Mouse (Mus musculus) retina, postnatal 7 days (tissue): ENCODE measurements around the gene Il27ra.
"Not testable (repeated sequence)": the region's sequence is repeated elsewhere in the genome, so short reads cannot be mapped to it uniquely, and the experiment has no call there.

ENCODE experiments used
- DNase-seq: peaks from one replicate; pipeline ENCODE4 v3.0.0-alpha.2; 2012; ENCODE audit warnings: low read depth, low spot score

The Il27ra gene

DNA sequence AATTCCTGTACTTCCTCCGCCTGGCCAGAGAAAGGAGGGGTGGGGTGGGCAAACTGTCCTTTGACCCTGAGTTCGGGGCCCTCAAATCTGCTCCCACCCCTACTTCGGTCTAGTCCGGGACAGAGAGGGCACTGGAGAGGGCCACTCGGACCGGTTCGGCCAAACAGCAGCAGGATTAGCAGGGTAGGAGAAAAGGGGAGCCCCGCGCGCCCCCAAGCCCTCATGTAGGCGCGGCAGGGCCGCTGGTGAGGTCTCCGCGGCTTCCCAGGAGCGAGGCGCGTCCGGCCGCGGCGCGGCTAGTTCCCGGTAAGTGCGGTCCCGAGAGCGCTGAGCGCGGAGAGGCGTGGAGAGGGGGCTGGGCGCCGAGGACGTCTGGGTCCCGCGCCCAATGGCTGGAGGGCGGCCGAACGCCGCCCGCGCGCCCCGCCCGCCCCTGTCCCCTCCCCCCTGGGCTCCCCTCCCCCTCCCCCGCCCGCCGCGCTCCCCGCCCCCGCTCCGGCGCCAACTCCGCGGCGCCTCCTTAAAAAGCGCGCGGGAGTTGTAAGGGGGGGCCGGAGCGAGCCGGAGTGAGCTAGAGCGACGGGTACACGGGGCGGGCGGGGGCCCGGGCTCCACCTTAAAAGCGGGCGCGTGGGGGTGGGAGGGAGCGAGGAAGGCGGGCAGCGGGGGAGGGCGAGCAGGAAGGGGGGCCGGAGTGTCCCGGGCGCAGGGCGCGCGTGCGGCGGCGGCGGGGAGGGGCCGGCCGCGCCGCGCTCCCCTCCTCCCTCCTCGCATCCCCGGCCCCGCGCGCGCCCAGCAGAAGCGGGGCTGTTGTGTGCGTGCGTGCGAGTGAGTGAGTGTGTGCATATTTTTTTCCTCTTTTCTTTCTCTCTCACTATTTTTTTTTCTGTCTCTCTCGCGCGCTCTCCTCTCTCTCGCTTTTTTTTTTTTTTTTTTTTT is 45.6 kb downstream of the Il27ra start:
- DNase-seq, result peak; percentile 65

DNA sequence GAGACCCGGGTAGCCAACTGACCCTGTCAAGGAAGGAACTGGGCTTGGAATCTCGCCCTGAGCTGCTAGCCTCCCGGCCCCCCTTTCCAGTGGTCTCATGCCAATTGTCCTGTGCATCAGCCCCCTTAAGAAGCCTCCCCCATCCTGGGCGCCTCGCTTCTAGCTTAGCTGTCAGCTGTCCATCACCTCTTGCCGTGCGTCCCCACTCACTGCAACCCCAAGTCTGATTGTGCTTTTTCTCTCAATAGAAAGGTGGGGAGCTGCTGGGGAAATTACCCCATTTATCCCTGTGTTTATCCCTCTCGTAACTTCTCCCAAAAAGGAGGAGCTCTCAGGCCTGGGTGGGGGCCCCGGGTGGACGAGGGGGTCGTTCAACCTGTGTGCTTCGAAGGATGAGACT is 46.4 kb downstream of the Il27ra start:
- no peak for DNase-seq

DNA sequence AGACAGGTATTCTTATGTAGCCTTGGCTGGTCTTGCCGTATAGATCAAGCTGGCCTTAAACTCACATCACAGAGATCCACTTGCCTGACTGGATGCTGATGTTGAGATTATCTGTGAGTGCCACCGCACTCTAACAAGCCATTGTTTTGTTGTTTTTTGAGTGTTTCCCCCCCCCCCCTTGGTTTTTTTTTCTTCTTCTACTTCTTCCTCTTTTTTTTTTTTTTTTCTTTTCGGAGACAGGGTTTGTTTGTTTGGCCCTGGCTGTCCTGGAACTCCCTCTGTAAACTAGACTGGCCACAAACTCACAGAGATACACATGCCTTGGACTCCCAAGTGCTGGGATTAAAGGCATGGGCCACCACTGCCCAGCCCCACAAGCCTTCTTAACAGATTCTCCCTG is 48.4 kb downstream of the Il27ra start:
- no peak for DNase-seq

DNA sequence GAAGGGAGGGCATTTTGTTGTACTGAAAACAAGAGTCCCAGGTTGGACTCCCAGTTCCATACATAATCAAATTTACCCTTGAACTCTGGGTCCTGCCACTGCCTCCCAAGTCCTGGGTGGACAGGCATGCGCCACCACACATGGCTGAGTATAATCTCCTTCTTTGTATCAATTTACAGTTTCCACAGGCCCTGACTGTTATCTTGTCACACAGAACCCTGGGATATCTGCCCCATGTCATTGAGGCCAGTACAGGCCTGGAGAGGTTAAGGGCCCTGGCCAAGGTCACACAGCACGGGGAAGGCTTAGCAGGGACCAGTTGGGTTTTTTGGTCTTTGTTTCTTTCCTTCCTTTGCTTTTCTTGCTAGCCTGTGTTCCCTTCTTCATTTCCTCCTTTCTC is 49.9 kb downstream of the Il27ra start:
- no peak for DNase-seq

DNA sequence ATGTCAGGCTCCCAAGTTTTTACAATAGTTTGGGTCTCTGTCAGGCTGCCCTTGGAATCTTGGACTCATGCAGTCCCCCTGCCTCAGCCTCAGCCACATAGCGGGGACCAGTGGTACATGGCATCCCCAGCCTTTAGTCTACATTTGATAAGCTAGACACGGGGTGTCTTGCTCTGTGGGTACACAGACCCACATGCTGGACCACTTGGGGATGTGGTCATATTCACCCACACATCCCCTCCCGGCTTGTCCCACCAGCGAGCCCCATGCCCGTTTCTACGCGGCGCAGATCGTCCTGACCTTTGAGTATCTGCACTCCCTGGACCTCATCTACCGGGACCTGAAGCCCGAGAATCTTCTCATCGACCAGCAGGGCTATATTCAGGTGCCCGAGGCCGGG is 52.2 kb downstream of the Il27ra start:
- no peak for DNase-seq

DNA sequence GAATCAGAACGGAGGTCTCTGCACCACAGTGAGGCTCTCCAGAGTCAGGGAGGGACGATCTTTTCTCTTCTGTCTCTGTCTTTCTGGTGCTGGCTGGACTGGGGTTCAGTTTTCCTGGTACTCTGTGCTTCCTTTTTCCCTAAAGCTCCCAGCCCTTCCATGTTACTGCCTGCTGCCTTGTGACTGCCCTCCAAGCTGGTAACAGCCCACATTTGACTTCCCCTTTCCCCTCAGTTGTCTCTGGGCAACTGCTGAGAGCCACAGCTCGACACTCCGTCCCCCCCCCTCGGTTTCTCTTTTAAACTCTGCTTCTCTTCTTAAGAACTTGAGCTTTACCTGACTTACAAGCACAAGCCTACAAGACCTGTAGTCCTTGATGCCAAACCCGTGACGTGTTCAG is 53.1 kb downstream of the Il27ra start:
- no peak for DNase-seq

DNA sequence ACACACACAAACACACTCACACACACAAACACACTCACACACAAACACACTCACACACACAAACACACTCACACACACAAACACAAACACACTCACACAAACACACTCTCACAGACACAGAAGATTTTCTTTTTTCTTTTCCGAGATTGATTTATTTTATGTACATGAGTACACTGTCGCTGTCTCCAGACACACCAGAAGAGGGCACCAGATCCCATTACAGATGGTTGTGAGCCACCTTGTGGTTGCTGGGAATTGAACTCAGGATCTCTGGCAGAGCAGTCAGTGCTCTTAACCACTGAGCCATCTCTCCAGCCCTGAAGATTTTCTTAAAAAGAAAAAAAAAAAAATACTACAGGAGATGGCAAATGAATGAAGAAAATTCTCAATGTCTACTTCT is 59.2 kb downstream of the Il27ra start:
- DNase-seq, result not testable (repeated sequence)

DNA sequence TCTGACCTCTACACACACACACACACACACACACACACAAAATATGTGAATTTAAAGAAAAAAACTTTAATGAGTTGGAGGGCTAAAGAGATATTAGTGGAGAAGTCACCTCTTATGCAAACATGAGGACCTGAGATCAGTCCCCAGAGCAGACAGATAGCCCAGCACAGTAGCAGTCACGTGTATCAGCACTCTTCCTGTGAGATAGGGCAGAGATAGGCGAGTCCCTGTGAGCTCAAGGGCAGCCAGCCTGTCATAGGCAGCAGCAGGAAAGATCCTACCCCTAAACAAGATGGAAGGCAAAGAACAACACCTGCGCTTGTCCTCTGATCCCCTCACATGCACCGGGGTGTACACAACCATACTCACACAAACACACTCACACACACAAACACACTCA is 59.9 kb downstream of the Il27ra start:
- no peak for DNase-seq

DNA sequence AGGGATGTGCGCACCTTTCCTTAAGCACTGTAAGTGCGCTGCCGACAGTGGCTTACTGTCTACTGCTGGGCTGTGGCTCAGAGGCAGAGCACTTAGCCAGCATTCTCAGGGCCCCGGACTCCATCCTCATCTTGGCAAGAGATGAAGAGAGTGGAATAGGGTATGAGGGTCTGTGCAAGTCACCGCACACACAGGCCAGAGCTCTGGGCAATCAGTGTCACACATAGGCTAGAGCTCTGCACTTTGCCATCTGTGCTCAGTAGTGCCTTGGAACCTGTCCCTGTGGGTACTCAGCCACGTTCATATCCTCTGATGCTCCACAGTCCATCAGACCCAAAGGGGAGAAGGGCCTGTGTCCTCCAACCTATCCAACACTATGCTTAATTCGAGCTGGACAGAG is 60.9 kb downstream of the Il27ra start:
- no peak for DNase-seq

DNA sequence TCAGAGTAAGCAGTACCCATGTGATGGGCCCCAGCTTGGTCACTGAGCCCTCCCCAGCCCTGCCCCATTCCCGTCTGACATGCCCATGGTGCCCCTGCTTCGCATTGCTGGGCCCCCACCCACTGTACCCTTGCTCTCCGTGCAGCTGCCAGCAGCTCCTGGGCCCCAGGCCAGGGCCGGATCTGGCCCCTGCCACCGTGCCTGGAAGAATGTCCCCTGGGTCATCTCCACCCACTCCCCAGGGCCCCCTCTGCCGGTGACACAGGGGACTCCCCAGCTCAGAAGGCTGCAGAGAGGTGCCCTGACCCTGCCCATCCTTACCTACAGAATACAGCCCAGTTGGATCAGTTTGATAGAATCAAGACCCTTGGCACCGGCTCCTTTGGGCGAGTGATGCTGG is 61.5 kb downstream of the Il27ra start:
- DNase-seq, result no peak
